19 mouse cellular contexts compared by ENCODE assay signal in genomic region chr8:126778673-126779072, GRCm38 (mm10).
"Had no signal": no experiment of that assay in that cellular context is flagged by ENCODE, and none has a peak within 500 bp of the region (broad histone marks: within the 10 kb centered on the region; RNA-seq: fewer than 3 reads in every experiment).

No protein-coding gene starts in this region.

- ATAC-seq: intestine, postnatal 0 days; lung, postnatal 0 days had no signal

- H3K9me3 ChIP-seq: kidney, embryonic 15.5 days; limb, embryonic 10.5 days; limb, embryonic 13.5 days; liver, embryonic 13.5 days; neural tube, embryonic 13.5 days had no signal

- H3K27ac ChIP-seq: kidney, embryonic 15.5 days; limb, embryonic 10.5 days; limb, embryonic 13.5 days; liver, embryonic 13.5 days; neural tube, embryonic 13.5 days; stomach, postnatal 0 days had no signal

- H3K4me3 ChIP-seq: kidney, embryonic 15.5 days; limb, embryonic 10.5 days; limb, embryonic 13.5 days; liver, embryonic 13.5 days; myocyte; neural tube, embryonic 13.5 days had no signal

- H3K27me3 ChIP-seq: kidney, embryonic 15.5 days; limb, embryonic 13.5 days; liver, embryonic 13.5 days; neural tube, embryonic 13.5 days had no signal

- H3K36me3 ChIP-seq: kidney, embryonic 15.5 days; limb, embryonic 10.5 days; limb, embryonic 13.5 days; liver, embryonic 13.5 days; neural tube, embryonic 13.5 days had no signal

- DNase-seq: kidney, adult 2 months; kidney, postnatal 10 days; kidney, postnatal 36 days; liver; liver, embryonic 13.5 days; lung, embryonic 14.5 days; midbrain, embryonic 14.5 days; retina, postnatal 1 day; thymus, adult 2 months; thymus, postnatal 14 days had no signal

- H3K4me2 ChIP-seq: kidney, embryonic 15.5 days; limb, embryonic 13.5 days; liver, embryonic 13.5 days; lung, embryonic 14.5 days; midbrain, embryonic 11.5 days; neural tube, embryonic 13.5 days had no signal

- H3K9ac ChIP-seq: kidney, embryonic 15.5 days; limb, embryonic 13.5 days; liver, embryonic 13.5 days; lung, embryonic 14.5 days; neural tube, embryonic 13.5 days had no signal

- H3K4me1 ChIP-seq: limb, embryonic 10.5 days; neural tube, embryonic 13.5 days had no signal
